Mouse (Mus musculus) kidney, adult 2 months (tissue): ENCODE measurements around the gene Fads6. TPM values are rescaled to one million over a fixed set of nuclear protein-coding genes. Genes with fewer than 3 reads are reported as not detected.

Experiments used
- DNase-seq: peaks from one replicate; pipeline ENCODE4 v3.0.0; 2021
- H3K27ac ChIP-seq: fragments of 200-500 bp; 2 replicates; pipeline ENCODE4 v1.5.1; 2012; ENCODE audit warnings: low read depth, low read length, control low read depth, inconsistent platforms; ENCODE audit not compliant: insufficient read depth
- H3K27me3 ChIP-seq: fragments of 200-500 bp; replicated peaks from 2 replicates; pipeline ENCODE4 v1.6.1; 2012; ENCODE audit warnings: mild to moderate bottlenecking, moderate library complexity, low read length, inconsistent platforms; ENCODE audit not compliant: control insufficient read depth, insufficient read depth
- H3K36me3 ChIP-seq: fragments of 200-500 bp; 2 replicates; pipeline ENCODE4 v1.6.1; 2012; ENCODE audit warnings: mild to moderate bottlenecking, moderate library complexity, low read length, inconsistent platforms; ENCODE audit not compliant: control insufficient read depth, insufficient read depth
- H3K4me1 ChIP-seq: fragments of 200-500 bp; 2 replicates; pipeline ENCODE4 v1.6.1; 2011; ENCODE audit warnings: low read length; ENCODE audit not compliant: control insufficient read depth, insufficient read depth
- H3K4me3 ChIP-seq: fragments of 200-500 bp; 2 replicates; pipeline ENCODE4 v1.5.1; 2011; ENCODE audit warnings: mild to moderate bottlenecking, low read depth, low read length, control low read depth; ENCODE audit not compliant: insufficient read depth
- CTCF ChIP-seq: fragments of 200-500 bp; conservative IDR thresholded peaks from 2 replicates; pipeline ENCODE4 v1.5.1; 2011; ENCODE audit warnings: low read depth, mild to moderate bottlenecking, control low read depth, low read length, moderate library complexity, mixed read lengths; ENCODE audit not compliant: insufficient read depth, insufficient read length
- POLR2A ChIP-seq: fragments of 200-500 bp; IDR thresholded peaks from one replicate; pipeline ENCODE4 v1.6.1; 2011; ENCODE audit warnings: low read depth, low read length, control low read depth
- WGBS: fragments of 180-500 bp; shearing (Covaris S2); methylation state at CpG from one replicate; pipeline ENCODE4 v1.1.7; 2018; 5-methylcytosine and 5-hydroxymethylcytosine counted together
- polyA plus RNA-seq: library from polyadenylated mRNA; depleted of rRNA; stranded (reverse); fragments of >200 nt; gene quantifications from 2 replicates; pipeline ENCODE4 v1.2.3, GENCODE M21; 2012

Gene Fads6
- polyA plus RNA-seq, 1 experiment, result 14.0 TPM

GRCm38 (mm10) chr11:115271052-115271451 lies 26.4 kb downstream of the Fads6 start:
- TF ChIP-seq POLR2A (no peak), CTCF (no peak)
- Histone ChIP-seq H3K4me1 (no peaks in the 10 kb centered on the region; the same call in 1 of the 2 replicates), H3K27me3 (peaks cover 2% of the 10 kb centered on the region; the same call in 1 of the 2 replicates), H3K27ac (no peak overlapping the region), H3K4me3 (no peak overlapping the region), H3K36me3 (no peaks in the 10 kb centered on the region)
- WGBS, result 79% methylated on average over 9 of the region's 9 CpGs
- DNase-seq, result no peak

- H3K27ac ChIP-seq, result no peak overlapping the region
- peak; percentile 95 for TF ChIP-seq CTCF
- TF ChIP-seq POLR2A, result no peak
- WGBS, result 26% methylated on average over 18 of the region's 19 CpGs
- H3K27me3 ChIP-seq, result peaks cover 2% of the 10 kb centered on the region; the same call in 1 of the 2 replicates
- no peak overlapping the region for H3K4me3 ChIP-seq
- no peaks in the 10 kb centered on the region for H3K36me3 ChIP-seq
- DNase-seq, result peak; percentile 81
- H3K4me1 ChIP-seq, result no peaks in the 10 kb centered on the region
Observed at GRCm38 (mm10) chr11:115270148-115270861, 27.2 kb downstream of the Fads6 start.

GRCm38 (mm10) chr11:115269330-115270066 lies 28.0 kb downstream of the Fads6 start:
- TF ChIP-seq POLR2A (no peak), CTCF (no peak)
- DNase-seq, result no peak
- Histone ChIP-seq H3K36me3 (no peaks in the 10 kb centered on the region), H3K4me3 (no peak overlapping the region), H3K27ac (no peak overlapping the region), H3K27me3 (peaks cover 2% of the 10 kb centered on the region; the same call in 1 of the 2 replicates), H3K4me1 (no peaks in the 10 kb centered on the region)
- WGBS, result 90% methylated on average over 27 of the region's 27 CpGs

GRCm38 (mm10) chr11:115267958-115268357 lies 29.5 kb downstream of the Fads6 start:
- DNase-seq, result no peak
- peaks cover 2% of the 10 kb centered on the region; the same call in 1 of the 2 replicates for H3K27me3 ChIP-seq

GRCm38 (mm10) chr11:115267061-115267883 lies 30.2 kb downstream of the Fads6 start, which contains the start of gene Grin2c:
Gene Grin2c (minus strand): TSS chr11:115267243.
- TF ChIP-seq CTCF, result no peak
- TF ChIP-seq POLR2A, result no peak
- WGBS, result 9% methylated on average over 47 of the region's 50 CpGs
- peaks cover 2% of the 10 kb centered on the region; the same call in 1 of the 2 replicates for H3K27me3 ChIP-seq
- no peaks in the 10 kb centered on the region for H3K4me1 ChIP-seq
- DNase-seq, result no peak
- no peak within 1 kb of the TSS for H3K4me3 ChIP-seq
- no peak within 1 kb of the TSS for H3K27ac ChIP-seq
- H3K36me3 ChIP-seq, result no peaks in the 10 kb centered on the region

More at GRCm38 (mm10) chr11:115267958-115268357, 29.5 kb downstream of the Fads6 start:
- Histone ChIP-seq H3K36me3 (no peaks in the 10 kb centered on the region), H3K4me1 (no peaks in the 10 kb centered on the region), H3K4me3 (no peak overlapping the region), H3K27ac (no peak overlapping the region)
- TF ChIP-seq POLR2A, result no peak
- TF ChIP-seq CTCF, result no peak
- WGBS, result 86% methylated on average over 11 of the region's 11 CpGs

GRCm38 (mm10) chr11:115266400-115266778 lies 31.1 kb downstream of the Fads6 start:
- no peak overlapping the region for H3K27ac ChIP-seq
- TF ChIP-seq POLR2A (no peak), CTCF (no peak)
- no peaks in the 10 kb centered on the region for H3K4me1 ChIP-seq
- no peak for DNase-seq
- WGBS, result 3% methylated on average over 22 of the region's 22 CpGs
- peaks cover 2% of the 10 kb centered on the region; the same call in 1 of the 2 replicates for H3K27me3 ChIP-seq
- no peaks in the 10 kb centered on the region for H3K36me3 ChIP-seq
- H3K4me3 ChIP-seq, result no peak overlapping the region
